Mouse (Mus musculus) small intestine, adult 10 weeks (tissue): ENCODE measurements around the gene Prss3. TPM values are rescaled to one million over a fixed set of nuclear protein-coding genes. Genes with fewer than 3 reads are reported as not detected.

Experiments
- polyA plus RNA-seq: library from polyadenylated mRNA; stranded (reverse); fragments of 350-450 nt; fragmentation: Illumina TruSeq; extraction: RNeasy Lipid Tissue Mini Kit (QIAGEN cat#74804); gene quantifications from one replicate; pipeline ENCODE4 v1.2.3, GENCODE M21; 2014; ENCODE audit warnings: low replicate concordance

Gene Prss3
- not detected for polyA plus RNA-seq

DNA sequence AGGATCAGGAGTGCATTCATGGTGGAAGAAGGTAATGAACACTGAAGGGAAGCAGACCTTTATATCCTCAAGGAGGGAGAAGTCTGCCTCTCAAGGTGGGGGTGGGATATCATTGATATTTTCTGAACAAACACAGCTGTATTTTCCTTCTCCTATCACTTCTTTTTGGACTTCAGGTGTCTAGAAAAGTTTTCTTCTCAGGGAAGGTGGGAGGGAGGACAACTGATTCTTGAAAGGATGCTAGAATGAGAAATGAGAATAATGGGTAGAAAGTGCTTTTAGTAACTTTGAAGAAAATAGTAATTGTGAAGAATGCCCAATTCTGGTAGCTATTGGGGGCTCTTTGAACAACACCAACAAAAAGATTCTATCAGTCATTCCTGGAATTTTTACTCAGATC, at the start of gene Prss3:
Prss3 (minus strand) TSS at position 101 of the 400 bp plus-strand sequence.

DNA sequence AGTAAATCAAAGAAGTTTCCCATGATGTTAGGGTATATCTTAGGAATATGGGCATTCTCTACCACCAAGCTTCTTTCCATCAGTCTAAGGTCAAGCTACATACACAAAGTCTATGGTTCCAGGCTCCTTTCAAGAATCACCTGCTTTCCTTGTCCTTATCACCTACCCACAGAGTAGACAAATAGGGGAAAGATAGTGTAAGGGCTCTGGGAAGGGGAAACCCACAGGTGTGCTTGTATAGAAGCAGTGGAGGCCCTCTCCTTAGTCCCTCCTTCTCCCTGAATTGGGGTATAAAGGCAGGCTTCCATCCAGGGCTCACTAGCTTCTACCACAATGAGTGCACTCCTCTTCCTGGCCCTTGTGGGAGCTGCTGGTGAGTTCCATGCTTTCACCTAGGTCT, 14.6 kb upstream of the Prss3 start, which contains the start of gene Gm5771:
Gm5771 (plus strand) TSS at position 301 of the 400 bp plus-strand sequence.

DNA sequence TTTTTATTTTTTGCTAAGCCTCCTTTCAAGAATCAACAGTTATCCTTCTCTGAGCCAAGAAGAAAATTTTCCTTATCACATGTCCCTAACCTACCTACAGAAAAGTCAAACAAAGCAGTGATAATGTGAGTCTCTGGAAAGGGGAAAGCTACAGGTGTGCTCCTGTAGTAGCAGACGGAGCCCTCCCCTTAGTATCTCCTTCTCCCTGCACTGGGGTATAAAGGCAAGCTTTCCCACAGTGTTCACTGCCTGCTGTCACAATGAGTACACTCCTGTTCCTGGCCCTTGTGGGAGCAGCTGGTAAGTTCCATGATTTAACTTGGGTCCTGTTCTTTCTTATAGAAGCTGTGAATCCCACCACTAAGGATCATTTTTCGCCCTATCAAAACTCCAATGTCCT, 23.5 kb downstream of the Prss3 start, which contains the start of gene Try10:
Try10 (plus strand) TSS at position 174 of the 400 bp plus-strand sequence.

Other genes with a start within 250 kb of the Prss3 start
- gene Try4, start 75.4 kb downstream of the Prss3 start, polyA plus RNA-seq: 84.3 TPM
- gene Try5, start 60.8 kb downstream of the Prss3 start, polyA plus RNA-seq: 21.2 TPM
- 1.1 TPM for gene Try10, start 23.6 kb downstream of the Prss3 start, polyA plus RNA-seq
- not detected for gene Gm5771, start 14.7 kb upstream of the Prss3 start, polyA plus RNA-seq
- not detected for gene Gm10334, start 68.5 kb upstream of the Prss3 start, polyA plus RNA-seq
- not detected for gene Prss1, start 81.3 kb upstream of the Prss3 start, polyA plus RNA-seq
- 121 TPM for gene Prss2, start 144.1 kb upstream of the Prss3 start, polyA plus RNA-seq
- not detected for gene Ephb6, start 227.8 kb upstream of the Prss3 start, polyA plus RNA-seq